ENCODE assay signal across 9 mouse cellular contexts in the genomic region with DNA sequence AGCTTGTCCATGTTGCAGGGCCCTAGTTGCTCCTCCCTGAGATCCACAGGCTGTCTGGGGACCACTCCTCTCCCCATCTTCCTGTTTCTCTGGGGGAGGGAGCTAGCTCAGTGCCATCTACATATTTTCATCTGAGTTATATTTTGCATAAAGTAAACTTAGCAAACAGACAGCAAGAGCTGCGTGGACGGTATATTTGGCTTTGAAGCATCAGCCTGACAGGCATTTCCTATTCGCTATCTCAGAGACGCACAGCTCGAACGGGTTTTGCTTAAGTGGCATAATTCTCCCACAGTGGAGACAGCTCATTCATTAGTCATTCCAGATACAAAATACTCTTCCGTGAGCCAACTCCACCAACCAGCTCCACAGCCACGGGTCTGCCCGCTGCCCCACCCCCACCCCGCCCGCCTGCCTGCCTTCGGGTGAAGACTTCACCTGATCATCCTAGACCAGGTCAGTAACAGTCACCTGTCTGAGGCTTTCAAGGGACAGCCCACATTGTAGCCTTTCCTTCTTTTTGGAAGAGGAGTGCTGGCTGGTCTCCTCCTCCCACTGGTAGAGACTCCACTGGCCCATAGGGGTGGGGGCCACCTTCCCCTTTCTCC.
DNase-seq lines count a peak whose midpoint lies in the region; ATAC-seq and TF ChIP-seq lines count a peak whose summit lies in the region.
"Had no signal": no experiment of that assay in that cellular context is flagged by ENCODE, and none has a peak within 500 bp of the region (broad histone marks: within the 10 kb centered on the region; RNA-seq: fewer than 3 reads in every experiment).

No protein-coding gene starts in this region.

- no peaks in the 10 kb centered on the region for H3K9me3 ChIP-seq in intestine, embryonic 15.5 days
- no peaks in the 10 kb centered on the region for H3K9me3 ChIP-seq in intestine, embryonic 16.5 days (ENCODE audit: control insufficient read depth, low read length)
- no peaks in the 10 kb centered on the region for H3K9me3 ChIP-seq in liver, embryonic 16.5 days (replicated peaks; ENCODE audit: control insufficient read depth, low read length)
- no peaks in the 10 kb centered on the region for H3K9me3 ChIP-seq in heart, embryonic 11.5 days (replicated peaks; ENCODE audit: control insufficient read depth, low read length)
- H3K9me3 ChIP-seq: hindbrain, embryonic 13.5 days had no signal

- H3K27ac ChIP-seq in intestine, embryonic 15.5 days = no peak overlapping the region
- H3K27ac ChIP-seq in intestine, embryonic 16.5 days (ENCODE audit: low read length) = no peak overlapping the region
- H3K27ac ChIP-seq in cortical plate, adult 2 months (ENCODE audit: insufficient read depth, low read length) = no peak overlapping the region
- peak overlapping the region; percentile 98 for H3K27ac ChIP-seq in liver, embryonic 16.5 days (ENCODE audit: low read length)
- no peak overlapping the region for H3K27ac ChIP-seq in heart, embryonic 11.5 days (ENCODE audit: low read depth, low read length)
- H3K27ac ChIP-seq: hindbrain, embryonic 13.5 days had no signal

- no peaks in the 10 kb centered on the region for H3K27me3 ChIP-seq in intestine, embryonic 15.5 days (replicated peaks)
- no peaks in the 10 kb centered on the region for H3K27me3 ChIP-seq in intestine, embryonic 16.5 days (replicated peaks; ENCODE audit: control insufficient read depth, insufficient read depth, low read length)
- no peaks in the 10 kb centered on the region for H3K27me3 ChIP-seq in liver, embryonic 16.5 days (ENCODE audit: control insufficient read depth, insufficient read depth, low read depth, low read length)
- no peaks in the 10 kb centered on the region for H3K27me3 ChIP-seq in heart, embryonic 11.5 days (ENCODE audit: control insufficient read depth, insufficient read depth, low read length)

- DNase-seq in A20 (ENCODE audit: low read depth, low spot score) = peak; percentile 52
- DNase-seq in cerebellum, postnatal 10 days = no peak
- no peak for DNase-seq in lung, postnatal 36 days

- 0 out of 2 replicates have a peak, but pooled peaks cover 12% of the 10 kb centered on the region for H3K4me1 ChIP-seq in intestine, embryonic 15.5 days (replicated peaks)
- peaks cover 8% of the 10 kb centered on the region for H3K4me1 ChIP-seq in intestine, embryonic 16.5 days (ENCODE audit: control insufficient read depth, insufficient read depth, low read length)
- H3K4me1 ChIP-seq in cortical plate, adult 2 months (ENCODE audit: control insufficient read depth, insufficient read depth, low read length) = peaks cover 4% of the 10 kb centered on the region
- H3K4me1 ChIP-seq in liver, embryonic 16.5 days (ENCODE audit: control insufficient read depth, low read depth, low read length) = peaks cover 60% of the 10 kb centered on the region
- peaks cover 36% of the 10 kb centered on the region for H3K4me1 ChIP-seq in heart, embryonic 11.5 days (ENCODE audit: control insufficient read depth, insufficient read depth, low read length)

- no peak for TF ChIP-seq CTCF in cortical plate, adult 2 months (IDR thresholded peaks at IDR 0.05; ENCODE audit: extremely low read depth, insufficient read depth, low read length)

- TF ChIP-seq POLR2A in cortical plate, adult 2 months (IDR thresholded peaks at IDR 0.05; ENCODE audit: extremely low read depth, insufficient read depth, low read length) = peak; percentile 51; the same call in 1 of the 2 replicates

- H3K9ac ChIP-seq in intestine, embryonic 15.5 days = no peak overlapping the region
- H3K9ac ChIP-seq in intestine, embryonic 16.5 days (ENCODE audit: low read depth, low read length) = no peak overlapping the region
- peak overlapping the region; percentile 62 for H3K9ac ChIP-seq in liver, embryonic 16.5 days (ENCODE audit: low read depth, low read length)
- no peak overlapping the region for H3K9ac ChIP-seq in heart, embryonic 11.5 days (ENCODE audit: low read depth, low read length)
- H3K9ac ChIP-seq: hindbrain, embryonic 13.5 days had no signal

- 0 out of 2 replicates have a peak, but pooled peaks have one; percentile 24 for ATAC-seq in intestine, embryonic 15.5 days
- no peak for ATAC-seq in intestine, embryonic 16.5 days
- peak; percentile 10 for ATAC-seq in liver, embryonic 16.5 days (ENCODE audit: low read depth)
- no peak for ATAC-seq in heart, embryonic 11.5 days (replicated peaks; ENCODE audit: insufficient number of reproducible peaks, low FRiP score, low TSS enrichment)

- no peak overlapping the region for H3K4me3 ChIP-seq in intestine, embryonic 15.5 days (replicated peaks)
- no peak overlapping the region for H3K4me3 ChIP-seq in intestine, embryonic 16.5 days (ENCODE audit: low read length)
- H3K4me3 ChIP-seq in cortical plate, adult 2 months (ENCODE audit: insufficient read depth, low read length) = peak overlapping the region; percentile 29; the same call in 1 of the 2 replicates
- peak overlapping the region; percentile 45 for H3K4me3 ChIP-seq in liver, embryonic 16.5 days (ENCODE audit: low read depth, low read length)
- no peak overlapping the region for H3K4me3 ChIP-seq in heart, embryonic 11.5 days (ENCODE audit: low read depth, low read length)
- H3K4me3 ChIP-seq: hindbrain, embryonic 13.5 days had no signal

- 45% methylated on average over 12 of the region's 12 CpGs for WGBS in intestine, embryonic 15.5 days
- WGBS in intestine, embryonic 16.5 days = 45% methylated on average over 12 of the region's 12 CpGs
- WGBS in liver, embryonic 16.5 days (ENCODE audit: insufficient replicate concordance) = 11% methylated on average over 12 of the region's 12 CpGs
- WGBS in heart, embryonic 11.5 days (ENCODE audit: insufficient replicate concordance) = 33% methylated on average over 12 of the region's 12 CpGs

- no peaks in the 10 kb centered on the region for H3K36me3 ChIP-seq in intestine, embryonic 15.5 days
- no peaks in the 10 kb centered on the region for H3K36me3 ChIP-seq in intestine, embryonic 16.5 days (ENCODE audit: control insufficient read depth, insufficient read depth, low read length)
- H3K36me3 ChIP-seq in liver, embryonic 16.5 days (ENCODE audit: control insufficient read depth, insufficient read depth) = no peaks in the 10 kb centered on the region
- no peaks in the 10 kb centered on the region for H3K36me3 ChIP-seq in heart, embryonic 11.5 days (ENCODE audit: control insufficient read depth, insufficient read depth, low read length)
- H3K36me3 ChIP-seq: hindbrain, embryonic 13.5 days had no signal

- no peak overlapping the region for H3K4me2 ChIP-seq in intestine, embryonic 15.5 days (replicated peaks)
- H3K4me2 ChIP-seq in intestine, embryonic 16.5 days (ENCODE audit: low read depth, low read length) = no peak overlapping the region
- H3K4me2 ChIP-seq in liver, embryonic 16.5 days (ENCODE audit: low read depth, low read length) = peak overlapping the region; percentile 65
- H3K4me2 ChIP-seq in heart, embryonic 11.5 days = no peak overlapping the region
- H3K4me2 ChIP-seq: hindbrain, embryonic 13.5 days had no signal

Comparison
In these comparisons a context has a peak if more than half of its experiments do, and no peak if none do; other contexts are left out.
1. ATAC-seq: peak in intestine, embryonic 15.5 days (single experiment) and liver, embryonic 16.5 days (single experiment); none in intestine, embryonic 16.5 days (single experiment) and heart, embryonic 11.5 days (single experiment).
2. H3K4me3 ChIP-seq: peak in cortical plate, adult 2 months (single experiment) and liver, embryonic 16.5 days (single experiment); none in intestine, embryonic 15.5 days (single experiment), intestine, embryonic 16.5 days (single experiment) and heart, embryonic 11.5 days (single experiment).